Mouse (Mus musculus): Measurements from ENCODE around the gene Masp1.

Masp1 gene

DNA sequence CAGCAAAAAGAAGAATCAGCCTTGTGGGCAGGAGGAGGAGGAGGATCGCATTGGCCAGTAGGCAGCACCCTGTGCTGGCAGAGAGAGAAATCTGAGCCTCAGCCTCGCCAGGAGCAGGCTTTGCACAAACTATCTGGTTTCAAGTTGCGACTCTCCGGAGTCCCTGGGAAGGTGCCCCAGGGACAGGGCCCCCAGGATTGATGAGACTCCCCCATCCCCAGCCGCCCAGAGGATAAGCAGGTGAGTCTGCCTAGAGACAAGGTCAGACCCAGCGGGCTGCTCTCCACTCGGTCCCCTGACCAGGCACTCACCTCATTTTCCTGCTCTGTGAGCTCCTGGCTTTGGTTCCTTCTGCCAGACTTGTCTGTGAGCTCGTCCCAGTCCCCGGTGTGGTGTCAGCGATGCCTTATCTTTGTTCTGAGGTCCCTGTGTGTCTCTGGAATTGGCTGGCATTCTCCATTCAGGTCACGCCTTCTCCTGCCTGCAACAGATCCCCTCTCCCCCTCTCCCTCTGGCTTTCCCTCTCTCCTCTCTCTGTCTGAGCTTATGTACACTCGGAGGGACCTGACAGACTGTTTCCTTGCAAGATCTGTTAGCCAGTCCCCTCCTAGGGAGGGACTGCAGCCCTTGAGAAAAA, at the start of gene Masp1, which contains the start of gene Rtp4:
TSS of gene Masp1 (minus strand) at position 581 of the 637 bp plus-strand sequence.
TSS of gene Rtp4 (plus strand) at position 57 of the 637 bp plus-strand sequence.
- DNase-seq (ENCODE audit: extremely low read depth, low read depth, low spot score), result no peak

- no peak for DNase-seq (ENCODE audit: extremely low read depth, low read depth, low spot score)
Measured at GRCm38 (mm10) chr16:23568369-23568958, 47.8 kb upstream of the Masp1 start.

- no peak for DNase-seq (ENCODE audit: extremely low read depth, low read depth, low spot score)
Measured at GRCm38 (mm10) chr16:23557669-23558068, 37.1 kb upstream of the Masp1 start.

DNA sequence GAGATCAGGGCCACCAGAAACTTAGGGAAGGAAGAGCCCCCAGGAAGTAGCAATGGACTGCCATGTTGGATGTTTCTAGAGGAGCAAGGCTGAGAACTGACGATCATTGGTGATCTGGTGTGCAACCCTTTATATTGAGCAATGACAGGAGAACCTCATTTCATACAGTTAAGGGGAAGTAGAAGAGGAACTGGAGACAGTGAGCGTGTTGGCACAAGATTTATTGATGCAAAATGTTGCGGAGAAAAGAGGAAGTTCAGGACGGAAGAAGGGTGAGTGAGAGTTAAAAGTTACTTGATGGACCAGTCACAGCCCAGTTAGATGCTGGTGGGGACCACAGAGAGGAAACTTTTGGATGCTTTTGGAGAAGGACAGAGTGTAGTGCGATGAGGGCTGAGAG, 36.6 kb upstream of the Masp1 start:
- no peak for DNase-seq (ENCODE audit: extremely low read depth, low read depth, low spot score)

- no peak for DNase-seq (ENCODE audit: extremely low read depth, low read depth, low spot score)
Measured at GRCm38 (mm10) chr16:23554673-23555072, 34.1 kb upstream of the Masp1 start.

DNA sequence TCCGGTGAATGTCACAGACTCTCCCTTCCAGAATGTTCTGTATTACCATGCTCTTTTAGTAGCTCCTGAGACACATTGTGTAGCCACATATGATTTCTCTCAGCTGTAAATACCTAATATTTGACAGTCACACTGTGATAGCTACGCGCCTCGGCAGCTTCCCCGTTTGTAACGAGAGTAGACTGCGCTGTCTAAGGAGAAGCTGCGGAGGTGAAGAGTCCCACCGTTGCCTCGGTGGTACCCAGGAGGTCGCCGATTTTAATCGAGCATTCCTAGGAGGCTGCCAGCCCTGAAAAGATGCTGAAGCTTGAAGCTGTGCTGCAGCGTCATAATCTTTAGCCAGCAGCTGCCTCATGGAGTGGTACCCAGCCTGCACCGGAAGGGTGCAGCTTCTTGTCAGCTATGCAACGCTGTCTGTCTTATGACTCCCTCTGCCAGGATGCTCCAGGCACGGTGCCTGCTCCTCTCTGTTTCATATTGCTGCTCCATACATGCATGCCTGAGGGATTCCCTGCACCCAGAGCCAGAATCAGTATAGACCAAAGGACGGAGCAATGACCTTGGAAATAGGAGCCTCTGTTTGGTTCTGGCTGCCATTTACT, 30.5 kb upstream of the Masp1 start:
- DNase-seq (ENCODE audit: extremely low read depth, low read depth, low spot score), result no peak

DNA sequence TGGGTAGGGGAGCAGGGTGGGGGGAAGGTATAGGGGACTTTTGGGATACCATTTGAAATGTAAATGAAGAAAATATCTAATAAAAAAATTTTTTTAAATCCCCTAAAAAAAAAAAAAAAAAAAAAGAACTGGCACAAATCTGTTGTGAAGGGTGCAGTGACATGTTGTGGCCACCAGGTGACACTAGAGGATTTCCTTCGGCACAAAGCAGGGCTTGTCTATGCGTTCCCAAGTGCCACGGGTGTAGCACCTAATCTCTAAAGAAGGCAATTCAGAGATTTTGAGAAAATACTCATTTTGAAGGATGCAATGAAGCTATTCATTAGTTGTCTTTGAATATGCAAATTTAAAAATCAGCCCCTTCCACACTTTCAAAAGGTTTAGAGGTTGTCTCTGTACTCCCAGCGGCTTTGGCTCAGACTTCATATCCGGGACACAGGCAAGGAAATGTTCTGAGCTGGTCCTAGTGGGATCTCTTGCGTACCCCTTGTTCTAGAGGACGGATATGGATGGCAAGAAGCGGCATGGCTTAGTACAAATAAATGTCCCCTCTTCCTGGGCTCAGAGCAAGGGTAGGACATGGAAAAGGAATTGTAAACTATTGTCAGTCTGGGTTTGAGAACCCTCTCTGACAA, 29.8 kb upstream of the Masp1 start:
- DNase-seq (ENCODE audit: extremely low read depth, low read depth, low spot score), result no peak

DNA sequence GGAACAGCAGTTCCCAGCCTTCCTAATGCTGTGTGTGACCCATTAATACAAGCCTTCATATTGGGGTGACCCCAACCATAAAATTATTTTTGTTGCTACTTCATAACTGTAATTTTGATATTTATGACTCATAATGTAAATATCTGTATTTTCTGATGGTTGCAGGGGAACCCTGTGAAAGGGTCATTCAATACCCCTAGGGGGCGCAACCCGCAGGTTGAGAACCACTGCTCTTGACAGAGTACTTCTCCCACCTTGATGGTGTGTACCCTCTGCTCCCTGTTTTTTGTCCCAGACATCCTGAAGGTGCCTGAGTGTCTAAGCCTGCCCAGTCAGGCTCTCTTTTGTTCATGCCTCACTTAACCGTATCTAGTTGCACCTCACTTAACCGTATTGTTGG, 27.2 kb upstream of the Masp1 start:
- no peak for DNase-seq (ENCODE audit: extremely low read depth, low read depth, low spot score)

GRCm38 (mm10) chr16:23544361-23544760, 23.7 kb upstream of the Masp1 start:
- DNase-seq (ENCODE audit: extremely low read depth, low read depth, low spot score), result no peak

DNA sequence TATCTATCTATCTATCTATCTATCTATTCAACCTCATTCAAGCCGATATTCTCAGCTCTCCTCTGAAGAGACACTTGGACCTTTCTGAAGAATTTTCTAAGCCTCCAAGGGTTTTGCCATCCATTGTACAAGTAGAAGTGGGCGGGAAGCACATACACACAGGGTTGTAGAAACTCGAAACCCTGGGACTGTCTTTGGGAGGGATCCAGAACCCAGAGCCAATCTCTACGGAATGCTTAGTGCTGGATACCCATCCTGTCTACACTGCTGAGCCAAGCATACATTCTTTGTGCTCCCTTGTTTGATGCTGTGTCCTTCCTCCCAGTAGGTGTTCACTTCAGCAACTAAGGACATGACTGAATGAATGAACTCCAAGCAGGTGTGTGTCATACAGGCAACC, 22.3 kb upstream of the Masp1 start:
- DNase-seq (ENCODE audit: extremely low read depth, low read depth, low spot score), result no peak

- DNase-seq (ENCODE audit: extremely low read depth, low read depth, low spot score), result no peak
Measured at GRCm38 (mm10) chr16:23541046-23541445, 20.4 kb upstream of the Masp1 start.

- DNase-seq (ENCODE audit: extremely low read depth, low read depth, low spot score), result no peak
Measured at GRCm38 (mm10) chr16:23533707-23534106, 13.1 kb upstream of the Masp1 start.

DNA sequence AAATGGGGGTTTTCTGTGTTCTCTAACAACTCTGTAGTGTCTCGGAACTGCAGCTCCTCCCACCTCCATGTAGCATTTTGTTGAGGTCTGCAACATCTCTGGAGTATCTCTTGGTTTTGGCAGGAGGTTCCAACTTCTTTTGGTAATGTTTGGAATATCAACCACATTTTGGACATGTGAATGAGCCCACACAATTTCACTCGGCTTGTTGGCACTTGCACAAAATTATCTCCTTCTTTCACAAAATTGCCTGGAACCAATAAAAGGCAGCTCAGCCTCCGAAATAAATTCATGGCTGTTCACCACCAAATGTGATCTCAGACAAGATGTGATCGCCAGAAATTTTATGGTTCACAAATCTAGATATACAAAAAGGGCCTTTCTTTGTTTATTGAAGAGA, 8.6 kb upstream of the Masp1 start:
- DNase-seq (ENCODE audit: extremely low read depth, low read depth, low spot score), result no peak

DNA sequence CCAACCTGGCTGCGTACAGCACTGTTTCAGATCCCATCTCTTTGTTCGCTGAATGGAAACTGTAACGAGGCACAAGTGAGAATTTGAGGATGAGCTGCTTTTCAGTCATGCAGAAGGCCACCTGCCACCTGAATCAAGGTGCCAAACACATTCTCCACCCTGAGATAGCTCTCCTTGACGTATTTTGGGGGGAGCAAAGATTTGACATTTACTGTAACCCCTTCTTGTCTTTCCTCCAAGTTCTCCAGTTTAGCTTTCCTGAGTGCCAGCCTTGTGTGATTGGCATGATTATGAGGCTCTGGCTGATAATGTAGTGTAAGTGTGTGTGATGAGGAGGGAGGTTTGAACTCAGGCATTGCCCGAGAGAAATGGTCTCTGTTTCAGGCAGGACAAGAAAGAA, 1.5 kb upstream of the Masp1 start:
- no peak for DNase-seq (ENCODE audit: extremely low read depth, low read depth, low spot score)

DNA sequence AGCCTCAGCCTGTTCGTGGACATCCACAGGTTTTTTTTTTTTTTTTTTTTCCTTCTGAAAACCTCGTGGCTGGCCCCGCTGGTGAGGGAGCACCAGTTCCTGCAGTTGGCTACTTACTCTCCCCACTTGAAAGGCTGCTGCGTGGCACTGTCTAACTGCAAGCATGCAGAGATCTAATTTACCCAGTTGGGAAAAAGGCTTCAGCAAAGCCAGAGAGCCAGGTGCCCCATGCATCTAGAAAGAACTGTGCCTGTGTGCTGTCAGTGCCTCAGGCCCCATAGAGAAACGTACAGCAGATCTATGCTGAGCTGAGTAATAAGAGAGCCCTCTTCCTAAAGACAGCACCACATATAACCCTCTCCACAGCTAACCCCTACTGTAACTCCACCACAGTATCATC, 477 bp upstream of the Masp1 start:
- DNase-seq (ENCODE audit: extremely low read depth, low read depth, low spot score), result no peak

- no peak for DNase-seq (ENCODE audit: extremely low read depth, low read depth, low spot score)
Measured at GRCm38 (mm10) chr16:23519771-23520170, 844 bp downstream of the Masp1 start.

DNA sequence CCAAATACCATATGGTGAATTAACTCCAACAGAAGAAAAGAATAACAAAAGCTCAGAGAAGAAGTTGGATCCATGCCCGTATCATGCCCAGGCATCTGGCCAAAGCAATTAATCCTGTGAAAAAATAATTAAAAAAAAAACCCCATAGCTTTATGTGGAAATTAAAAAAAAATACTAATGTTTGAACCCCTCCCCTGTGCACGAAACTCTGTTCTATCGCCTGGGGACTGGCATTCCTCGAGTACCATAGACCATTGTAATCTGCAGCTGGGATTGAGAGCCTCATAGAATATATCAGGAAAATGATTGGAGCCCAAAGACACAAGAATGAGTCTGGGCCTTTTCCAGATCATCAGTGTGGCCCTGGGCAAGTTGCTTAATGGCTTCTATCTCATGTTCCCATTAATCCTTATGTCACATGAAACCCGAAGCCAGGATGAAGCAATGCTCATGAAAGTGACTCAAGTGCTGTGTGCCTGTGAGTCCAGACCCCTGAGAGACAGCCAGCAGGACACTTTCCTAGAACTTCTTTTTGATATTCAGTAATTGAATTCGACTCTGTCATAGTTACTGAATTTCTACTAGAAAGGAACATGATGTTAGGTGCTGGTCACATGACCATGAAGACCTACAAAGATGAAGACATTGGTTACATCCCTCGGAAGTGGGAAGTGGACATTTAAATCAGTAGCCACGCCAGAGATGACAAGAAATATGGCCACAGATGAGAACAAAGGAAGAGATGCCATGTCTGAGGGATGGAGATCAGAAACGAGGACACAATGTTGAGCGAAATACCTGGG, 1.8 kb downstream of the Masp1 start:
- DNase-seq (ENCODE audit: extremely low read depth, low read depth, low spot score), result peak; percentile 58

GRCm38 (mm10) chr16:23517754-23518566, 2.7 kb downstream of the Masp1 start:
- no peak for DNase-seq (ENCODE audit: extremely low read depth, low read depth, low spot score)

DNA sequence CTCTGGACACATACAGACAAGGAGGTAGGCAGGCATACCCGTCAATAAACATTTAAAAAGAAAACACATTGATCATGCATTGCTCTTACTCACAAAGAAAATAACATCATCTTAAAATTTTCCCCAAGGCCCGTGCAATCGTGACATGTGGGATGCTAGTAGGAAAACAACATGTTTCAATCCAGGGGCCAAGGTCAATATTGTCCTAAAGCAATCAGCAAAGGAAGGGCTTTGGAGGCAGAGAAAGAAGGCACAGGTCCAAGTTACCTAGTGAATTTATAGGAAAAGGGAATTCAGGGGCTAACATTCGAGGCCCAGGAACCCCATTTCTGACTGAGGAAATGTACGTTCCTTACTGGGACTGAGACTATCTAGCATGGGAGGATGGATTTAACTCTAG, 3.4 kb downstream of the Masp1 start:
- no peak for DNase-seq (ENCODE audit: extremely low read depth, low read depth, low spot score)

GRCm38 (mm10) chr16:23516606-23517005, 4.0 kb downstream of the Masp1 start:
- no peak for DNase-seq (ENCODE audit: extremely low read depth, low read depth, low spot score)
